Mouse (Mus musculus) ES-Bruce4 (cell line): ENCODE results near the gene Furin. TPM values are rescaled to one million over a fixed set of nuclear protein-coding genes. Genes with fewer than 3 reads are reported as not detected.

Experiments
- H3K27ac ChIP-seq: 2 replicates; pipeline ENCODE4 v1.5.1; 2012; ENCODE audit warnings: low read length, inconsistent platforms; ENCODE audit not compliant: insufficient read depth
- H3K27me3 ChIP-seq: 2 replicates; pipeline ENCODE4 v1.6.1; 2012; ENCODE audit warnings: mild to moderate bottlenecking, low read length, inconsistent platforms; ENCODE audit not compliant: control insufficient read depth, poor library complexity, insufficient read depth, severe bottlenecking
- H3K36me3 ChIP-seq: 2 replicates; pipeline ENCODE4 v1.6.1; 2012; ENCODE audit warnings: inconsistent platforms, mild to moderate bottlenecking, low read length, moderate library complexity; ENCODE audit not compliant: control insufficient read depth, poor library complexity, insufficient read depth, severe bottlenecking
- H3K4me1 ChIP-seq: one replicate; pipeline ENCODE4 v1.8.1; 2011; ENCODE audit warnings: low read length; ENCODE audit not compliant: control insufficient read depth, insufficient read depth
- H3K4me3 ChIP-seq: 2 replicates; pipeline ENCODE4 v1.5.1; 2011; ENCODE audit warnings: low read depth, mild to moderate bottlenecking, low read length
- H3K9ac ChIP-seq: 2 replicates; pipeline ENCODE4 v1.6.1; 2012; ENCODE audit warnings: low read depth, mild to moderate bottlenecking, inconsistent platforms; ENCODE audit not compliant: poor library complexity, severe bottlenecking
- H3K9me3 ChIP-seq: replicated peaks from 2 replicates; pipeline ENCODE4 v1.6.1; 2012; ENCODE audit warnings: mild to moderate bottlenecking, low read length, inconsistent platforms; ENCODE audit not compliant: control insufficient read depth, poor library complexity, insufficient read depth, severe bottlenecking
- CTCF ChIP-seq: IDR thresholded peaks from one replicate; pipeline ENCODE4 v1.8.1; 2011; ENCODE audit warnings: low read depth, low read length
- EP300 ChIP-seq: IDR thresholded peaks from 2 replicates; pipeline ENCODE4 v1.6.1; 2011; ENCODE audit warnings: low read depth, low read length; ENCODE audit not compliant: insufficient read depth
- POLR2A ChIP-seq: IDR thresholded peaks from one replicate; pipeline ENCODE4 v1.8.1; 2011; ENCODE audit warnings: low read length; ENCODE audit not compliant: insufficient read depth
- polyA plus RNA-seq: library from polyadenylated mRNA; stranded (reverse); fragments of >200 nt; gene quantifications from 2 replicates; pipeline ENCODE4 v1.2.4, GENCODE M21; 2011; ENCODE audit warnings: low read depth; ENCODE audit not compliant: missing spikeins, insufficient read depth, insufficient read length

The Furin gene
- polyA plus RNA-seq, 1 experiment: 32.5 TPM

DNA sequence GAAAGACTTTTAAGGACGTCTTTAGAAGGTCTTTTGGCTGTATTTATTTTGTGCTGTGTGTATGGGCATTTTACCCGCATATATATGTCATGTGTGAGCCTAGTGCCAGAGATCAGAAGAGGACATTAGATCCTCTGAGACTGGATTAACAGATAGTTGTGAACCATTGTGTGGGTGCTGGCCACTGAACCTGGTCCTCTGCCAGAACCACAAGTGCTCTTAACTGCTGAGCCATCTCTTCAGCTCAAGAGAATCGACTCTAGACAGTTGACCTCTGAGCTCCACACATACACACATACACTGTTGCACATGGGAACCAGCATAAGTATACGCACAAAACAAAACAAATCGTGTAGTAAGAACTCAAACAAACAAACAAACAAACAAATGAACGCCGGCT is 31.3 kb upstream of the Furin start:
- Histone ChIP-seq H3K9ac (no peak overlapping the region), H3K27me3 (no peaks in the 10 kb centered on the region), H3K27ac (no peak overlapping the region), H3K4me1 (no peaks in the 10 kb centered on the region), H3K36me3 (no peaks in the 10 kb centered on the region), H3K4me3 (no peak overlapping the region), H3K9me3 (no peaks in the 10 kb centered on the region)
- TF ChIP-seq EP300 (no peak), CTCF (no peak), POLR2A (no peak)

DNA sequence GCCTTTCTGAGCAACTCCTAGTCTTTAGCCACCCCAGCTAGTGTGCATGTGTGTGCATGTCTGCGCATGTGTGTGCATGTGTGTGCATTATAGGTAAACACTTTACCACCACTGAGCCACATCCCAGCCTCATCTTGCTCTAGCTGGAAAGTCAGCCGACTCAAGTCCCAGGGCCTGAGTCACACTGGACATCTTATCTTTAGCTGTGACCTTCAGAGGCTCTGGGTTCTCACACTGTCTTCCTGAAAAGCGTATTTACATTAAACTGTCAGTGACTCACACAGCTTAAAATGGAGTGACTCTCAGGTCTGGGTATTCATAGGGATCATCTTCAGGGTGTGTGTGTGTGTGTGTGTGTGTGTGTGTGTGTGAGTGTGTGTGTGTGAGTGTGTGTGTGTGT is 30.4 kb upstream of the Furin start:
- H3K4me1 ChIP-seq: no peaks in the 10 kb centered on the region
- no peak overlapping the region for H3K9ac ChIP-seq
- TF ChIP-seq POLR2A (no peak), EP300 (no peak), CTCF (no peak)
- H3K9me3 ChIP-seq: no peaks in the 10 kb centered on the region
- no peak overlapping the region for H3K27ac ChIP-seq
- no peaks in the 10 kb centered on the region for H3K27me3 ChIP-seq
- H3K36me3 ChIP-seq: no peaks in the 10 kb centered on the region
- no peak overlapping the region for H3K4me3 ChIP-seq

DNA sequence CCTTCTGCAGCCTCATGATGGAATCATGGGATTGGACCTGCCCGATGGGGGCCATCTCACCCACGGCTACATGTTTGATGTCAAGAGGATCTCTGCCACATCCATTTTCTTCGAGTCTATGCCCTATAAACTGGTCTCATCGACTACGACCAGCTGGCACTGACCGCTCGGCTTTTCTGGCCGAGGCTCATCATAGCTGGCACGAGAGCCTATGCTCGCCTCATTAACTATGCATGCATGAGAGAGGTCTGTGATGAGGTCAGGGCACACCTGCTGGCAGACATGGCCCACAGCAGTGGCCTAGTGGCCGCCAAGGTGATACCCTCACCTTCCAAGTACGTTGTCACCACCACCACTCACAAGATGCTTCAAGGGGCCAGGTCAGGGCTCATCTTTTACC is 24.4 kb upstream of the Furin start:
- TF ChIP-seq EP300 (no peak), POLR2A (no peak), CTCF (no peak)
- H3K4me1 ChIP-seq: peaks cover 1% of the 10 kb centered on the region
- no peak overlapping the region for H3K4me3 ChIP-seq
- no peaks in the 10 kb centered on the region for H3K9me3 ChIP-seq
- H3K27me3 ChIP-seq: no peaks in the 10 kb centered on the region
- no peak overlapping the region for H3K27ac ChIP-seq
- H3K9ac ChIP-seq: no peak overlapping the region
- no peaks in the 10 kb centered on the region for H3K36me3 ChIP-seq

DNA sequence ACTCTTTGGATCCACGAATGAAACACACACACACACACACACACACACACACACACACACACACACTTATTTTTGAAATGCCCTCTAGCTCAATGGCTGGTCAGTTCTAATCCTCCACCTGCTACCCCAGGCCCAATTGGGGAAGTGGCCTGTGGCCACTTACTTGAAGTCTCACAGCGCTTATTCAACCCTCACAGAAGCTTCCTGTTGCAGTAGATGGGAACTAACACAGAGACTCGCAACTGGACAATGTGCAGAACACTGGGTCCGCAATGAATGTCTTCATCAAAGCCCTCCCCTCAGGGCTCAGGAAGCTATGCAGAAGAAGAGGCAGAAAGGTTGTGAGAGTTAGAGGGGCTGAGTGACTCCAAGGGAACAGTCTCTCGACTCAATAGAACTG is 22.5 kb upstream of the Furin start:
- H3K36me3 ChIP-seq: no peaks in the 10 kb centered on the region
- TF ChIP-seq CTCF: no peak
- no peak for TF ChIP-seq POLR2A
- TF ChIP-seq EP300: no peak

DNA sequence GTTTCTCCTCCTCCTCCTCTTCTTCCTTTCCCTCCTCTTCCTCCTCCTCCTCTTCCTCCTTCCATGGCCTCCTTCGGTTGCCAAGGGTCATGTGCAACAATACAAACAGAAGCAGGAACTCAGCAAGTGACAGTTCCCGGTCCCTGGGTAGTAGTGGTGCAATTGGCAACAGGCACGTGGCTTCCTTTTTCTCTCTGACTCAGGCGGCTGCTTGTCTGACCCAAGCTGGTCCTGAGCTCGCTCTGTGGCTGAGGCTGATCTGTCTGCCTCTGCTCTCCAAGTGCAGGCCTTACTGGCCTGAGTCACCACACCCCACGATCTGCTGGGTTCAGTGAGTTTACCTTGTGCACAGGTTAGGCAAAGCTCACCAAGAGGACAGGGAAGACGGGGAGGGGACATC is 21.1 kb upstream of the Furin start:
- no peak for TF ChIP-seq POLR2A
- TF ChIP-seq CTCF: no peak
- no peak for TF ChIP-seq EP300
- Histone ChIP-seq H3K4me1 (peaks cover 1% of the 10 kb centered on the region), H3K9me3 (no peaks in the 10 kb centered on the region), H3K9ac (no peak overlapping the region), H3K36me3 (no peaks in the 10 kb centered on the region), H3K4me3 (no peak overlapping the region), H3K27ac (no peak overlapping the region), H3K27me3 (no peaks in the 10 kb centered on the region)

More for the DNA sequence above, 22.5 kb upstream of the Furin start:
- Histone ChIP-seq H3K4me3 (no peak overlapping the region), H3K27ac (no peak overlapping the region), H3K4me1 (peaks cover 1% of the 10 kb centered on the region), H3K9ac (no peak overlapping the region), H3K27me3 (no peaks in the 10 kb centered on the region), H3K9me3 (no peaks in the 10 kb centered on the region)

DNA sequence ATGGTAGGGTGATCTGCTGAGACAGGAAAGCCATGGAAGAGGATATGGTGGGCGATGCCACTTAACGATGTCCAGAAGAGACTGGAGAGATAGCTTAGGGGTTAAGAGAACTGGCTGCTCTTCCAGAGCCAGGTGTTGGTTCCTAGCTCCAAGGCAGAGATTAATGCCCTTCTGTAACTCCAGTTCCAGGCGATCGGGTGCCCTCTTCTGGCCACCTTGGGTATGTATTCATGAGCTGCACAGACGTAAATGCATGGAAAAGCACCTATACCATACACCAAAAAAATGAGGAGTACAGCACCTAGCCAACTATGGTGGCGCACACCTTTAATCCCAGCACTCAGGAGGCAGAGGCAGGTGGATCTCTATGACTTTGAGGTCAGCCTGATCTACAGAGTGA is 19.5 kb upstream of the Furin start:
- Histone ChIP-seq H3K9ac (no peak overlapping the region), H3K36me3 (no peaks in the 10 kb centered on the region), H3K27ac (no peak overlapping the region), H3K4me1 (no peaks in the 10 kb centered on the region), H3K9me3 (no peaks in the 10 kb centered on the region), H3K4me3 (no peak overlapping the region), H3K27me3 (no peaks in the 10 kb centered on the region)
- no peak for TF ChIP-seq POLR2A
- peak; percentile 74 for TF ChIP-seq CTCF
- no peak for TF ChIP-seq EP300
